Mouse (Mus musculus) kidney, embryonic 14.5 days (tissue): ENCODE measurements around the gene Lgr4. TPM values are rescaled to one million over a fixed set of nuclear protein-coding genes. Genes with fewer than 3 reads are reported as not detected.

Source experiments
- ATAC-seq: fragments of 200-750 bp; cut with Nextera tagmentation; 2 replicates; pipeline ENCODE4 v1.8.0; 2017; ENCODE audit warnings: moderate number of reproducible peaks, mild to moderate bottlenecking, moderate TSS enrichment, moderate library complexity; ENCODE audit not compliant: low FRiP score, low TSS enrichment
- H3K27ac ChIP-seq: fragments of 300-500 bp; sonication (generic); 2 replicates; pipeline ENCODE4 v1.5.1; 2014; ENCODE audit warnings: low read depth, mild to moderate bottlenecking, low read length, moderate library complexity, mixed read lengths
- H3K27me3 ChIP-seq: fragments of 300-500 bp; sonication (generic); 2 replicates; pipeline ENCODE4 v1.6.1; 2014; ENCODE audit warnings: mild to moderate bottlenecking, low read length; ENCODE audit not compliant: control insufficient read depth, insufficient read depth
- H3K36me3 ChIP-seq: fragments of 300-500 bp; sonication (generic); 2 replicates; pipeline ENCODE4 v1.6.1; 2014; ENCODE audit warnings: low read length, mixed read lengths; ENCODE audit not compliant: control insufficient read depth, insufficient read depth
- H3K4me1 ChIP-seq: fragments of 300-500 bp; sonication (generic); 2 replicates; pipeline ENCODE4 v1.6.1; 2014; ENCODE audit warnings: low read length, mixed read lengths; ENCODE audit not compliant: control insufficient read depth, insufficient read depth
- H3K4me2 ChIP-seq: fragments of 300-500 bp; sonication (generic); replicated peaks from 2 replicates; pipeline ENCODE4 v1.6.1; 2014; ENCODE audit warnings: low read depth, mild to moderate bottlenecking, low read length
- H3K4me3 ChIP-seq: fragments of 300-500 bp; sonication (generic); 2 replicates; pipeline ENCODE4 v1.5.1; 2014; ENCODE audit warnings: mild to moderate bottlenecking, low read length
- H3K9ac ChIP-seq: fragments of 300-500 bp; sonication (generic); 2 replicates; pipeline ENCODE4 v1.6.1; 2014; ENCODE audit warnings: low read depth, mild to moderate bottlenecking, low read length, moderate library complexity
- H3K9me3 ChIP-seq: fragments of 300-500 bp; sonication (generic); 2 replicates; pipeline ENCODE4 v1.6.1; 2016; ENCODE audit warnings: low read length; ENCODE audit not compliant: control insufficient read depth
- WGBS: fragments of 180-500 bp; shearing (Covaris S2); extraction: QIAGEN DNeasy Blood & Tissue Kit; methylation state at CpG from one replicate; pipeline ENCODE4 v1.1.7; 2014; 5-methylcytosine and 5-hydroxymethylcytosine counted together
- polyA plus RNA-seq: library from polyadenylated mRNA; unstranded; fragments of >200 nt; fragmentation: Nextera tagmentation; extraction: Ambion mirVana; gene quantifications from 2 replicates; pipeline ENCODE4 v1.2.1, GENCODE M21; 2014

The Lgr4 gene
- polyA plus RNA-seq, 1 experiment from 2014 or later = 41.7 TPM

- Histone ChIP-seq H3K9me3 (no peaks in the 10 kb centered on the region), H3K4me3 (peak overlapping the region; percentile 93; the same call in 1 of the 2 replicates), H3K4me1 (peaks cover 25% of the 10 kb centered on the region; the same call in 1 of the 2 replicates), H3K4me2 (peak overlapping the region; percentile 41), H3K27me3 (no peaks in the 10 kb centered on the region), H3K9ac (no peak overlapping the region), H3K36me3 (no peaks in the 10 kb centered on the region), H3K27ac (no peak overlapping the region; the same call in 1 of the 2 replicates)
- 2% methylated on average over 11 of the region's 11 CpGs for WGBS
- peak; percentile 7 for ATAC-seq
These were observed 508 bp upstream of the Lgr4 start for GRCm38 (mm10) chr2:109916782-109917495.

- H3K27ac ChIP-seq = peak overlapping the region; percentile 11; the same call in 1 of the 2 replicates
- H3K36me3 ChIP-seq = no peaks in the 10 kb centered on the region
- H3K4me1 ChIP-seq = peaks cover 26% of the 10 kb centered on the region; the same call in 1 of the 2 replicates
- H3K9me3 ChIP-seq = no peaks in the 10 kb centered on the region
- H3K27me3 ChIP-seq = no peaks in the 10 kb centered on the region
- H3K4me2 ChIP-seq = peak overlapping the region; percentile 87
- 0 out of 2 replicates have a peak, but pooled peaks have one; percentile 5 for ATAC-seq
- peak overlapping the region; percentile 93 for H3K4me3 ChIP-seq
- H3K9ac ChIP-seq = peak overlapping the region; percentile 97
- 3% methylated on average over 22 of the region's 22 CpGs for WGBS
These were observed 1.3 kb downstream of the Lgr4 start for GRCm38 (mm10) chr2:109918592-109919262.

GRCm38 (mm10) chr2:109920471-109920870, 3.0 kb downstream of the Lgr4 start:
- peak overlapping the region; percentile 87 for H3K4me2 ChIP-seq
- H3K9ac ChIP-seq = 0 out of 2 replicates have a peak overlapping the region, but pooled peaks have one; percentile 7
- peak overlapping the region; percentile 93 for H3K4me3 ChIP-seq
- H3K36me3 ChIP-seq = no peaks in the 10 kb centered on the region; the same call in 1 of the 2 replicates
- H3K27ac ChIP-seq = no peak overlapping the region
- no peaks in the 10 kb centered on the region for H3K27me3 ChIP-seq
- no peak for ATAC-seq
- 76% methylated on average over 7 of the region's 7 CpGs for WGBS
- H3K4me1 ChIP-seq = peaks cover 26% of the 10 kb centered on the region; the same call in 1 of the 2 replicates
- no peaks in the 10 kb centered on the region for H3K9me3 ChIP-seq

- peak overlapping the region; percentile 87 for H3K4me2 ChIP-seq
- H3K4me3 ChIP-seq = peak overlapping the region; percentile 2; the same call in 1 of the 2 replicates
These were observed 4.0 kb downstream of the Lgr4 start for GRCm38 (mm10) chr2:109921298-109922035.

GRCm38 (mm10) chr2:109922306-109922705, 4.9 kb downstream of the Lgr4 start:
- WGBS = 71% methylated on average over 3 of the region's 3 CpGs
- H3K4me3 ChIP-seq = no peak overlapping the region

More at GRCm38 (mm10) chr2:109921298-109922035, 4.0 kb downstream of the Lgr4 start:
- Histone ChIP-seq H3K27me3 (no peaks in the 10 kb centered on the region), H3K36me3 (peaks cover 6% of the 10 kb centered on the region; the same call in 1 of the 2 replicates), H3K27ac (no peak overlapping the region), H3K4me1 (peaks cover 26% of the 10 kb centered on the region; the same call in 1 of the 2 replicates), H3K9ac (no peak overlapping the region), H3K9me3 (no peaks in the 10 kb centered on the region)
- WGBS = 52% methylated on average over 8 of the region's 8 CpGs
- ATAC-seq = no peak

GRCm38 (mm10) chr2:109923031-109923430, 5.6 kb downstream of the Lgr4 start:
- H3K27me3 ChIP-seq = no peaks in the 10 kb centered on the region
- no peak overlapping the region for H3K27ac ChIP-seq
- H3K36me3 ChIP-seq = peaks cover 6% of the 10 kb centered on the region; the same call in 1 of the 2 replicates
- no peak overlapping the region for H3K4me2 ChIP-seq
- WGBS = 88% methylated on average over 3 of the region's 3 CpGs
- no peak for ATAC-seq
- no peaks in the 10 kb centered on the region for H3K9me3 ChIP-seq
- no peak overlapping the region for H3K4me3 ChIP-seq
- no peak overlapping the region for H3K9ac ChIP-seq
- H3K4me1 ChIP-seq = peaks cover 26% of the 10 kb centered on the region; the same call in 1 of the 2 replicates

More at GRCm38 (mm10) chr2:109922306-109922705, 4.9 kb downstream of the Lgr4 start:
- no peak overlapping the region for H3K4me2 ChIP-seq
- H3K36me3 ChIP-seq = peaks cover 6% of the 10 kb centered on the region; the same call in 1 of the 2 replicates
- H3K9ac ChIP-seq = no peak overlapping the region
- peaks cover 26% of the 10 kb centered on the region; the same call in 1 of the 2 replicates for H3K4me1 ChIP-seq
- ATAC-seq = no peak
- H3K27ac ChIP-seq = no peak overlapping the region
- H3K27me3 ChIP-seq = no peaks in the 10 kb centered on the region
- no peaks in the 10 kb centered on the region for H3K9me3 ChIP-seq

GRCm38 (mm10) chr2:109923945-109924344, 6.5 kb downstream of the Lgr4 start:
- peaks cover 22% of the 10 kb centered on the region; the same call in 1 of the 2 replicates for H3K4me1 ChIP-seq
- H3K27me3 ChIP-seq = no peaks in the 10 kb centered on the region
- ATAC-seq = no peak
- no peak overlapping the region for H3K4me2 ChIP-seq
- H3K27ac ChIP-seq = no peak overlapping the region
- no peak overlapping the region for H3K9ac ChIP-seq
- no peaks in the 10 kb centered on the region for H3K9me3 ChIP-seq
- no peak overlapping the region for H3K4me3 ChIP-seq
- 94% methylated on average over 3 of the region's 3 CpGs for WGBS
- H3K36me3 ChIP-seq = peaks cover 6% of the 10 kb centered on the region; the same call in 1 of the 2 replicates

GRCm38 (mm10) chr2:109926984-109927383, 9.5 kb downstream of the Lgr4 start:
- Histone ChIP-seq H3K4me3 (no peak overlapping the region), H3K36me3 (peaks cover 6% of the 10 kb centered on the region; the same call in 1 of the 2 replicates), H3K27me3 (no peaks in the 10 kb centered on the region), H3K9me3 (no peaks in the 10 kb centered on the region), H3K4me1 (peaks cover 10% of the 10 kb centered on the region), H3K27ac (no peak overlapping the region), H3K4me2 (no peak overlapping the region), H3K9ac (no peak overlapping the region)
- no peak for ATAC-seq
- WGBS = 90% methylated on average over 4 of the region's 4 CpGs
